Mouse (Mus musculus): ENCODE measurements around the gene Ryr1. TPM values are rescaled to one million over a fixed set of nuclear protein-coding genes. Genes with fewer than 3 reads are reported as not detected.
"Not testable (repeated sequence)": the region's sequence is repeated elsewhere in the genome, so short reads cannot be mapped to it uniquely, and the experiment has no call there.

Ryr1 gene
- polyA plus RNA-seq, 1 experiment from 2014 or later: 0.09 TPM

- peak; percentile 38 for DNase-seq
- WGBS (ENCODE audit: insufficient replicate concordance): 48% methylated on average over 11 of the region's 11 CpGs
Observed at GRCm38 (mm10) chr7:29072689-29073088, 52.3 kb downstream of the Ryr1 start.

DNA sequence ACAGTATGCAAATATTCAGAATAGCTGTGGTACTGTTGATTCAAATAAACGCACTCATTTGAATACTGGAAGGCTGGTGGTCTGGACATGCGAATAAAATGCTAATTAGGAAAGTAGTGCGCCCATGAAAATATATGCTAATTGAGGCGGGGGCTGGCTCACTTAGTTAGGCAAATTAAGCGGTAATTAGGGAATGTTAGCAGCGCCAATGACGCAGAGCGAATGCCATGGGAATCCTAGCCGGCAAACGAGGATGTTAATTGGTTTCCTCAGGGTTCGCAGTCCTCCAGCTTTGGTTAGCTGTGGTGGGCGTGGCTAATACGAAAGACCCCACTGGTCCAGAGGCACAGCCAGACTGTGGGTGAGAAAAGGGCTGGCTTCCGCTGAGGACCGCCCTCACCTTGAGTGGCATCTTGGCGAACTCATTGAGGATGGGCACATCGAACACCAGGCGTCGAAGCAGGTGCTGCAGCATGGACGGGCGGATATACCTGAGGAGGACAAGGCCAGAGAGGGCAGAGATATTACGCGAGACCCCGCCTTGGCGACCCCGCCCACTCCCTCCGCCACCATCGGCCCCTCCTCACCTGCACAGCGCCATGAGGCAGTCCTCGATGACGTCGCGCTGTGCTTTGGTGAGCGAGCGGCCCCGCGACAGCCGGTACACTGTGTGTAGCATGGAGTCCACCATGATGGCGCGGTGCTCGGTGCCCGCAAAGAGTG lies 53.6 kb downstream of the Ryr1 start:
- DNase-seq (no peak), ATAC-seq (no peak)
- H3K9me3 ChIP-seq (ENCODE audit: low read length): no peaks in the 10 kb centered on the region
- H3K4me3 ChIP-seq (ENCODE audit: low read depth, low read length): no peak overlapping the region
- H3K4me2 ChIP-seq (ENCODE audit: low read depth, low read length): no peak overlapping the region
- TF ChIP-seq CTCF (IDR thresholded peaks at IDR 0.05; ENCODE audit: low read depth): no peak
- no peak for TF ChIP-seq EP300 (IDR thresholded peaks at IDR 0.05; ENCODE audit: low read depth)
- no peak overlapping the region for H3K9ac ChIP-seq (replicated peaks)
- H3K27ac ChIP-seq (ENCODE audit: low read depth): no peak overlapping the region
- no peaks in the 10 kb centered on the region for H3K4me1 ChIP-seq (ENCODE audit: insufficient read depth)
- peaks cover 22% of the 10 kb centered on the region; the same call in 1 of the 2 replicates for H3K27me3 ChIP-seq (ENCODE audit: insufficient read depth, low read length)
- H3K36me3 ChIP-seq (replicated peaks; ENCODE audit: insufficient read depth, low read length): no peaks in the 10 kb centered on the region
- 18% methylated on average over 42 of the region's 42 CpGs for WGBS (ENCODE audit: insufficient replicate concordance)

More at GRCm38 (mm10) chr7:29072689-29073088, 52.3 kb downstream of the Ryr1 start:
- Histone ChIP-seq H3K4me1 (ENCODE audit: insufficient read depth) (no peaks in the 10 kb centered on the region), H3K27me3 (ENCODE audit: insufficient read depth, low read length) (peaks cover 19% of the 10 kb centered on the region; the same call in 1 of the 2 replicates), H3K9me3 (ENCODE audit: low read length) (no peaks in the 10 kb centered on the region), H3K9ac (replicated peaks) (no peak overlapping the region), H3K27ac (ENCODE audit: low read depth) (no peak overlapping the region), H3K4me3 (ENCODE audit: low read depth, low read length) (no peak overlapping the region), H3K36me3 (replicated peaks; ENCODE audit: insufficient read depth, low read length) (no peaks in the 10 kb centered on the region), H3K4me2 (ENCODE audit: low read depth, low read length) (no peak overlapping the region)
- no peak for ATAC-seq
- TF ChIP-seq CTCF (IDR thresholded peaks at IDR 0.05; ENCODE audit: low read depth): peak; percentile 60
- no peak for TF ChIP-seq EP300 (IDR thresholded peaks at IDR 0.05; ENCODE audit: low read depth)

- no peak for TF ChIP-seq EP300 (IDR thresholded peaks at IDR 0.05; ENCODE audit: low read depth)
- DNase-seq (no peak), ATAC-seq (no peak)
- WGBS (ENCODE audit: insufficient replicate concordance): 74% methylated on average over 12 of the region's 12 CpGs
- Histone ChIP-seq H3K36me3 (replicated peaks; ENCODE audit: insufficient read depth, low read length) (no peaks in the 10 kb centered on the region), H3K9ac (replicated peaks) (no peak overlapping the region), H3K27me3 (ENCODE audit: insufficient read depth, low read length) (peaks cover 22% of the 10 kb centered on the region; the same call in 1 of the 2 replicates), H3K9me3 (ENCODE audit: low read length) (no peaks in the 10 kb centered on the region), H3K4me2 (ENCODE audit: low read depth, low read length) (no peak overlapping the region), H3K27ac (ENCODE audit: low read depth) (no peak overlapping the region), H3K4me1 (ENCODE audit: insufficient read depth) (no peaks in the 10 kb centered on the region), H3K4me3 (ENCODE audit: low read depth, low read length) (no peak overlapping the region)
Observed at GRCm38 (mm10) chr7:29070364-29071168, 54.4 kb downstream of the Ryr1 start.

DNA sequence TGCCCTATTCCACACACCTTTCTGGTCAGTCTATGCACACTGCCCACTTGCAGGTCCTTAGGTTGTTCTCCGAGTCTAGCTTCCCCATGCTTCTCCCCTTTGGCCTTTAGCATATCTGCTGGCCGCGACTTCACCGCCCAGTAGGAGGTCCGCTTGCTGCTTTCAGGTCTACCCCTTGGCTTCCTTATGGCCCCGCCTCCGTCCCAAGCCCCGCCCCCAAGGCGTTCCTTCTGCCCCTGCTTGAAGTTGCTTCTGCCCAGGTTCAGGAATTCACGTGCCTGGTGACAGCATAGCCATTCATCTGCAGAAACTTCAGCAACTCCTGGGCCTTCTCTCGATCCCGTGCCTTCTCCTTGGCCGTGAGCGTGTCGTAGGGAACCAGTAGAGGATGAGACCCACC lies 57.2 kb downstream of the Ryr1 start:
- Histone ChIP-seq H3K36me3 (replicated peaks; ENCODE audit: insufficient read depth, low read length) (no peaks in the 10 kb centered on the region), H3K9me3 (ENCODE audit: low read length) (no peaks in the 10 kb centered on the region), H3K4me2 (ENCODE audit: low read depth, low read length) (no peak overlapping the region), H3K27ac (ENCODE audit: low read depth) (no peak overlapping the region), H3K27me3 (ENCODE audit: insufficient read depth, low read length) (peaks cover 21% of the 10 kb centered on the region; the same call in 1 of the 2 replicates), H3K4me1 (ENCODE audit: insufficient read depth) (no peaks in the 10 kb centered on the region), H3K9ac (replicated peaks) (no peak overlapping the region), H3K4me3 (ENCODE audit: low read depth, low read length) (no peak overlapping the region)
- ATAC-seq (no peak), DNase-seq (peak; percentile 55)
- TF ChIP-seq CTCF (IDR thresholded peaks at IDR 0.05; ENCODE audit: low read depth) (no peak), EP300 (IDR thresholded peaks at IDR 0.05; ENCODE audit: low read depth) (no peak)
- 17% methylated on average over 15 of the region's 15 CpGs for WGBS (ENCODE audit: insufficient replicate concordance)

GRCm38 (mm10) chr7:29063476-29063875 lies 61.5 kb downstream of the Ryr1 start:
- H3K27me3 ChIP-seq (ENCODE audit: insufficient read depth, low read length); H3K9me3 ChIP-seq (ENCODE audit: low read length); H3K4me2 ChIP-seq (ENCODE audit: low read depth, low read length); H3K36me3 ChIP-seq (replicated peaks; ENCODE audit: insufficient read depth, low read length); H3K9ac ChIP-seq (replicated peaks); H3K4me3 ChIP-seq (ENCODE audit: low read depth, low read length); ATAC-seq; DNase-seq; H3K4me1 ChIP-seq (ENCODE audit: insufficient read depth); H3K27ac ChIP-seq (ENCODE audit: low read depth): not testable (repeated sequence)
- 61% methylated on average over 7 of the region's 7 CpGs for WGBS (ENCODE audit: insufficient replicate concordance)

- TF ChIP-seq CTCF (IDR thresholded peaks at IDR 0.05; ENCODE audit: low read depth): peak; percentile 50
- no peak for TF ChIP-seq EP300 (IDR thresholded peaks at IDR 0.05; ENCODE audit: low read depth)
- Histone ChIP-seq H3K4me3 (ENCODE audit: low read depth, low read length) (no peak overlapping the region), H3K9me3 (ENCODE audit: low read length) (no peaks in the 10 kb centered on the region), H3K27ac (ENCODE audit: low read depth) (no peak overlapping the region), H3K36me3 (replicated peaks; ENCODE audit: insufficient read depth, low read length) (no peaks in the 10 kb centered on the region), H3K4me1 (ENCODE audit: insufficient read depth) (no peaks in the 10 kb centered on the region), H3K4me2 (ENCODE audit: low read depth, low read length) (no peak overlapping the region), H3K9ac (replicated peaks) (no peak overlapping the region), H3K27me3 (ENCODE audit: insufficient read depth, low read length) (no peaks in the 10 kb centered on the region)
- WGBS (ENCODE audit: insufficient replicate concordance): 17% methylated on average over 19 of the region's 19 CpGs
- ATAC-seq: no peak
- peak; percentile 31 for DNase-seq
Observed at GRCm38 (mm10) chr7:29061522-29062037, 63.4 kb downstream of the Ryr1 start.
